Mouse (Mus musculus): Measurements from ENCODE around the gene Cfap65. TPM values are rescaled to one million over a fixed set of nuclear protein-coding genes. Genes with fewer than 3 reads are reported as not detected.

Cfap65 gene
- polyA plus RNA-seq, 1 experiment: not detected

- H3K4me3 ChIP-seq (ENCODE audit: insufficient read depth, low read depth, low read length): no peak overlapping the region
- H3K4me1 ChIP-seq (ENCODE audit: control insufficient read depth, insufficient read depth, low read length): peaks cover 37% of the 10 kb centered on the region
- 3% methylated on average over 41 of the region's 41 CpGs for WGBS
- no peak overlapping the region for H3K27ac ChIP-seq (ENCODE audit: insufficient read depth, low read depth, low read length)
- TF ChIP-seq POLR2A (IDR thresholded peaks at IDR 0.05; ENCODE audit: insufficient read depth, low read depth, low read length) (no peak), CTCF (IDR thresholded peaks at IDR 0.05; ENCODE audit: insufficient read depth, low read depth, low read length) (no peak)
Observed at GRCm38 (mm10) chr1:74947986-74948670, 12.7 kb upstream of the Cfap65 start.

- H3K4me3 ChIP-seq (ENCODE audit: insufficient read depth, low read depth, low read length): no peak overlapping the region
- TF ChIP-seq CTCF (IDR thresholded peaks at IDR 0.05; ENCODE audit: insufficient read depth, low read depth, low read length) (no peak), POLR2A (IDR thresholded peaks at IDR 0.05; ENCODE audit: insufficient read depth, low read depth, low read length) (no peak)
- 67% methylated on average over 12 of the region's 12 CpGs for WGBS
- no peaks in the 10 kb centered on the region for H3K4me1 ChIP-seq (ENCODE audit: control insufficient read depth, insufficient read depth, low read length)
- no peak overlapping the region for H3K27ac ChIP-seq (ENCODE audit: insufficient read depth, low read depth, low read length)
Observed at GRCm38 (mm10) chr1:74941651-74942360, 6.4 kb upstream of the Cfap65 start.

GRCm38 (mm10) chr1:74939762-74940161, 4.4 kb upstream of the Cfap65 start:
- no peaks in the 10 kb centered on the region for H3K4me1 ChIP-seq (ENCODE audit: control insufficient read depth, insufficient read depth, low read length)
- H3K27ac ChIP-seq (ENCODE audit: insufficient read depth, low read depth, low read length): no peak overlapping the region
- TF ChIP-seq POLR2A (IDR thresholded peaks at IDR 0.05; ENCODE audit: insufficient read depth, low read depth, low read length) (no peak), CTCF (IDR thresholded peaks at IDR 0.05; ENCODE audit: insufficient read depth, low read depth, low read length) (no peak)
- H3K4me3 ChIP-seq (ENCODE audit: insufficient read depth, low read depth, low read length): no peak overlapping the region
- 6% methylated on average over 3 of the region's 3 CpGs for WGBS

GRCm38 (mm10) chr1:74936221-74936830, 927 bp upstream of the Cfap65 start:
- 37% methylated on average over 12 of the region's 12 CpGs for WGBS

GRCm38 (mm10) chr1:74927621-74928296, 7.6 kb downstream of the Cfap65 start:
- no peak overlapping the region for H3K4me3 ChIP-seq (ENCODE audit: insufficient read depth, low read depth, low read length)
- no peak for TF ChIP-seq POLR2A (IDR thresholded peaks at IDR 0.05; ENCODE audit: insufficient read depth, low read depth, low read length)
- TF ChIP-seq CTCF (IDR thresholded peaks at IDR 0.05; ENCODE audit: insufficient read depth, low read depth, low read length): no peak
- no peak overlapping the region for H3K27ac ChIP-seq (ENCODE audit: insufficient read depth, low read depth, low read length)
- no peaks in the 10 kb centered on the region for H3K4me1 ChIP-seq (ENCODE audit: control insufficient read depth, insufficient read depth, low read length)
- 89% methylated on average over 9 of the region's 9 CpGs for WGBS

More at GRCm38 (mm10) chr1:74936221-74936830, 927 bp upstream of the Cfap65 start:
- Histone ChIP-seq H3K4me3 (ENCODE audit: insufficient read depth, low read depth, low read length) (no peak overlapping the region), H3K4me1 (ENCODE audit: control insufficient read depth, insufficient read depth, low read length) (no peaks in the 10 kb centered on the region), H3K27ac (ENCODE audit: insufficient read depth, low read depth, low read length) (no peak overlapping the region)
- no peak for TF ChIP-seq POLR2A (IDR thresholded peaks at IDR 0.05; ENCODE audit: insufficient read depth, low read depth, low read length)
- no peak for TF ChIP-seq CTCF (IDR thresholded peaks at IDR 0.05; ENCODE audit: insufficient read depth, low read depth, low read length)

GRCm38 (mm10) chr1:74926721-74927120, 8.7 kb downstream of the Cfap65 start:
- TF ChIP-seq POLR2A (IDR thresholded peaks at IDR 0.05; ENCODE audit: insufficient read depth, low read depth, low read length) (no peak), CTCF (IDR thresholded peaks at IDR 0.05; ENCODE audit: insufficient read depth, low read depth, low read length) (peak; percentile 64)
- WGBS: 34% methylated on average over 6 of the region's 6 CpGs

GRCm38 (mm10) chr1:74924464-74924863, 10.9 kb downstream of the Cfap65 start:
- TF ChIP-seq POLR2A (IDR thresholded peaks at IDR 0.05; ENCODE audit: insufficient read depth, low read depth, low read length) (no peak), CTCF (IDR thresholded peaks at IDR 0.05; ENCODE audit: insufficient read depth, low read depth, low read length) (no peak)
- 71% methylated on average over 4 of the region's 4 CpGs for WGBS
- H3K4me1 ChIP-seq (ENCODE audit: control insufficient read depth, insufficient read depth, low read length): no peaks in the 10 kb centered on the region

More at GRCm38 (mm10) chr1:74926721-74927120, 8.7 kb downstream of the Cfap65 start:
- Histone ChIP-seq H3K27ac (ENCODE audit: insufficient read depth, low read depth, low read length) (no peak overlapping the region), H3K4me1 (ENCODE audit: control insufficient read depth, insufficient read depth, low read length) (no peaks in the 10 kb centered on the region), H3K4me3 (ENCODE audit: insufficient read depth, low read depth, low read length) (no peak overlapping the region)

GRCm38 (mm10) chr1:74915706-74916105, 19.7 kb downstream of the Cfap65 start:
- Histone ChIP-seq H3K4me1 (ENCODE audit: control insufficient read depth, insufficient read depth, low read length) (no peaks in the 10 kb centered on the region), H3K27ac (ENCODE audit: insufficient read depth, low read depth, low read length) (no peak overlapping the region), H3K4me3 (ENCODE audit: insufficient read depth, low read depth, low read length) (no peak overlapping the region)
- no peak for TF ChIP-seq CTCF (IDR thresholded peaks at IDR 0.05; ENCODE audit: insufficient read depth, low read depth, low read length)
- no peak for TF ChIP-seq POLR2A (IDR thresholded peaks at IDR 0.05; ENCODE audit: insufficient read depth, low read depth, low read length)
- WGBS: 25% methylated on average over 13 of the region's 13 CpGs

More at GRCm38 (mm10) chr1:74924464-74924863, 10.9 kb downstream of the Cfap65 start:
- Histone ChIP-seq H3K4me3 (ENCODE audit: insufficient read depth, low read depth, low read length) (no peak overlapping the region), H3K27ac (ENCODE audit: insufficient read depth, low read depth, low read length) (no peak overlapping the region)

Data from olfactory bulb, adult 2 months (tissue).